Mouse (Mus musculus) lung, postnatal 0 days (tissue): ENCODE measurements around the gene Zfp217.

Source experiments
- CTCF ChIP-seq: IDR thresholded peaks from 2 replicates; pipeline ENCODE4 v1.5.1; 2016; ENCODE audit warnings: antibody characterized with exemption, mild to moderate bottlenecking
- EP300 ChIP-seq: IDR thresholded peaks from 2 replicates; pipeline ENCODE4 v1.6.1; 2016; ENCODE audit warnings: antibody characterized with exemption, mild to moderate bottlenecking, control low read depth

- no peak for TF ChIP-seq CTCF
- no peak for TF ChIP-seq EP300
Observed at GRCm38 (mm10) chr2:170110306-170110705, 37.6 kb downstream of the Zfp217 start.
